Mouse (Mus musculus): Measurements from ENCODE around the gene Zmynd15.

The Zmynd15 gene

GRCm38 (mm10) chr11:70458688-70459600 lies at the start of gene Zmynd15:
Zmynd15 (plus strand) TSS chr11:70459433.
- 20% methylated on average over 32 of the region's 32 CpGs for WGBS

GRCm38 (mm10) chr11:70409594-70410296 lies 49.5 kb upstream of the Zmynd15 start, which contains the start of gene Pelp1:
Pelp1 (minus strand) TSS chr11:70410031.
- WGBS = under 1% methylated on average over 59 of the region's 59 CpGs

DNA sequence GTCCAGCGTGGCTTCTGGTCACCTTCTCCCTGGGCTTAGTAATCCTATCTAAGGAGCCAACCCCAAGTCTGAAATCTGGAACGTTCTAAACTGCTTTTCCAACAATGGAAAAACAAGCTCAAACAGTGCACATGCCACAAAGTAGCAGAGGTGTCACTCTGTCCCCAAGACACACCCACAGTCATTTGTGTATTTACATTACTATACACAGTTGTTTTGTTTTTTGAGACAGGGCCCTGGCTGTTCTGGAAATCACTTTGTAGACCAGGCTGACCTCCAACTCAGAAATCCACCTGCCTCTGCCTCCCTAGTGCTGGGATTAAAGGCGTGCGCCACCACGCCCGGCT lies 49.0 kb upstream of the Zmynd15 start:
- WGBS = 64% methylated on average over 6 of the region's 6 CpGs

GRCm38 (mm10) chr11:70412591-70412990 lies 46.6 kb upstream of the Zmynd15 start:
- WGBS = 79% methylated on average over 5 of the region's 5 CpGs

- WGBS = 16% methylated on average over 3 of the region's 3 CpGs
Observed at GRCm38 (mm10) chr11:70413961-70414360, 45.3 kb upstream of the Zmynd15 start.

DNA sequence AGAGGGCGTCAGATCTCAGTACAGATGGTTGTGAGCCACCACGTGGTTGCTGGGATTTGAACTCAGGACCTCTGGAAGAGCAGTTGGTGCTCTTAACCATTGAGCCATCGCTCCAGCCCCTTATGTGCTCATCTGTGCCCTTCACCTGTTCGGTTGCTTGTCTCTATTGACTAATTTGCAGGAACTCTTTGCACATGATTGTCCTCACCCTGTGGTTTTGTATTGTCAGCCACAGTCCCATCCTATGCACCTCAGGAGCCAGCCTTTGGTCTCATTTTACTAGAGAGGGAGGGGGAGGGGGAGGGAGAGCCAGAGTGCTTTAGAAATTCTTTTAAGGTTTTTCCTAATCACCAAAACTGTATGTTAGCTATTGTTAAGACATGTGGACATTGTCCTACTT lies 41.0 kb upstream of the Zmynd15 start:
- 70% methylated on average over 4 of the region's 4 CpGs for WGBS

DNA sequence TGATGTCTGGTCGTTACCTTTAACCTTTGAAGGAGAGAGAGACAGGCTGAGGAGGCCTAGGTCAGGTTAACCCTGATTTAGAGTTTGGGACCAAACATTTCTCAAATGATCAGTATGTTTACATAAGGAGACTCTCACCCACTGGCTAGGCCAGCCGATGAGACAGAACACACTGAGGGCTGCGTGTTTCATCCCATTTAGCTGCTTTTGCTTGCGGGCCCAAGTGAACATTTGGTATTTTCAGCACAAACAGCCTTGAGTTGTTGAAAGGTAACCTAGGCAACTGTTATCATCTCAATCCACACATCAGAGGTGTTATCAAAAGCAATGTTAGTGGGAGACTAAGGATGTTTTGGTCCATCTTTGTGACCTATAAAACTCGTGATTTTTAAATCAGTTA lies 39.7 kb upstream of the Zmynd15 start:
- 58% methylated on average over 5 of the region's 5 CpGs for WGBS

DNA sequence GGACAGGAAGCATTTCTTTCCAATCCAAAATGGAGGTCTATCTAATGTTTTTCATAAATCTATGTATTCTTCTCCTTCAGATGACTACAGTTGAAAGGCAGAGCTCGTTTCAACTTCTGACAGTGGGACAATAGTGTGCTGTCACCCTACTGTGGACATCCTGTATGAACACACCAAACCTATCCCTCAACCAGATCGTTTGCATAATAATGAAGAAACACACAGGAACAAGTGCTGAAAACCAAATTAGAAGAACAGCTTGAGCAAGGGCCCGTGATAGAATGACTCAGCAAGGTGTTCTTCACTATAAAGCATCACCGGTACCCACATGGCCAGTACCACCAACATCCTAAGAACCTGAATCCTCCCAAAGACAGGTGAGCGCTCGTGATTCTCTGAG lies 32.6 kb upstream of the Zmynd15 start:
- 67% methylated on average over 6 of the region's 6 CpGs for WGBS

GRCm38 (mm10) chr11:70431574-70431973 lies 27.7 kb upstream of the Zmynd15 start:
- WGBS = 27% methylated on average over 5 of the region's 5 CpGs

- 1% methylated on average over 71 of the region's 75 CpGs for WGBS
Observed at GRCm38 (mm10) chr11:70432048-70432894, 27.0 kb upstream of the Zmynd15 start, which contains the start of gene Arrb2. Arrb2 (plus strand) TSS chr11:70432635.

DNA sequence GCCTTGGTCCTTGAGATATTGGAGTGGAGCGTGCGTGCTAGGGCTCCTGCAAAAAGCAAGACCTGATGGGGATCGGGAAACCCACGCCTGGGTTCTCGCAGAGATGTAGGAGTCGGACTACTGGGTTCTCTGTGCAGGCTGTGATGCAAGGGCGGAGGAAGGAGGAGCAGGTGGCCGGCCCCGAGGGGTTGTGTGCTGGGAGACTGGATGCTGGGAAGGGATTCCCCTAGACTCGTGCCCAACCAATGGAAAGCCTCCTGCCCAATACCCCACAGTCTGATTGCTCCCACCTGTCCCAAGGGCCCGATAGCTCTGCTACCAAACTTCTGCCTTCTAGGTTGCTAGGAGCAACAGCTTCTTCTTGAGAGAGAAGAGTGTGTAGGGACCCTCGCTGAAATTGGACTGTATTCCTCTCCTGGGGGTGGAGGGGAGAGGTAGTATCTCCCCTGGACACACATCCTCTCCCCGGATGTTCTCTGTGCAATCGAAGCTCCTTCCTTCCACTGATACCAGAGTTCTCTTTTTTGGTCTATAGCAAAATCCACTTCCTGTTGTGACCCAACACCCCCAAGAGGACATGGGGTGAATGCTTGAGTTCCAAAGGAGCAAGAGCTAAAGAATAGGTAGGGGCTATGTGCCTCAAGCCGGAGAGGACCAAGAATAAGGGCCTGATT lies 26.2 kb upstream of the Zmynd15 start:
- 4% methylated on average over 15 of the region's 15 CpGs for WGBS

DNA sequence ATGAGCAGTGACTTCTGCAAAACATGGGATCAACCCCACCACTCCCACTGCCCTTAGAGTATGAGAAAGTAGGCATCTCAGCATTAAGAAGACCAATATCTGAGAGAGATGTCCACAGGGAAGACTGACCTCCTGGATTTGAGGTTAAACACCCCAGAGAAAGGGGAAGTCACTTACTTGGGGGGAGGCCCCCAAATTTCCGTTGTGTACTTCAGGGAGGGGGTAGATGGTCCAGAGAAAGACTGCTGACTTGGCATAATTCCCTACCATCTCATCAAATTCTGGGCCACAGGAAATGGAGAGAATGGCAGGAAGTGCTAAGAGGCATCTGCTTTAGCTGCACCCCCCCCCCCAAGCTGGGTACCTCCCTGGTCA lies 25.7 kb upstream of the Zmynd15 start:
- 54% methylated on average over 1 of the region's 1 CpGs for WGBS

- 90% methylated on average over 3 of the region's 3 CpGs for WGBS
Observed at GRCm38 (mm10) chr11:70433951-70434350, 25.3 kb upstream of the Zmynd15 start.

DNA sequence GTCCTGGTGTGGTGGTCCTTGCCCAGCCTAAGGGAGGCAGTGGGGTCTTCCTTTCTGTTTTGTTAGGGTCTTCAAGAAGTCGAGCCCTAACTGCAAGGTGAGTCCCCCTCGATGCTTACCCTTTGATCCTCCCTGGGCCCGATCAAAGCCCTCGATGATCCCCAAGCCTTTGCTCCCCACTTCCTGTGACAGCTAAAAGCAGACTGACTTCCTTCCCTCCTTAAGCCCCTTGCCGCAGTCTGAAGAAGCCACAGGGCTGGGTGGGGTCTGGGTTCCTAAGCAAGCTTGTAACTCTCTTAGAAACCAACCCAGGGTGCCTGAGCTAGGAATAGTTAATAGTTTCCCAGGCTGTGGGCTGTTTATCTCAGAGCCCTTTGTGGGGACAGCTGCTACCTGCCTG lies 23.8 kb upstream of the Zmynd15 start:
- WGBS = 89% methylated on average over 5 of the region's 5 CpGs

- 87% methylated on average over 6 of the region's 6 CpGs for WGBS
Observed at GRCm38 (mm10) chr11:70437426-70437825, 21.8 kb upstream of the Zmynd15 start.

DNA sequence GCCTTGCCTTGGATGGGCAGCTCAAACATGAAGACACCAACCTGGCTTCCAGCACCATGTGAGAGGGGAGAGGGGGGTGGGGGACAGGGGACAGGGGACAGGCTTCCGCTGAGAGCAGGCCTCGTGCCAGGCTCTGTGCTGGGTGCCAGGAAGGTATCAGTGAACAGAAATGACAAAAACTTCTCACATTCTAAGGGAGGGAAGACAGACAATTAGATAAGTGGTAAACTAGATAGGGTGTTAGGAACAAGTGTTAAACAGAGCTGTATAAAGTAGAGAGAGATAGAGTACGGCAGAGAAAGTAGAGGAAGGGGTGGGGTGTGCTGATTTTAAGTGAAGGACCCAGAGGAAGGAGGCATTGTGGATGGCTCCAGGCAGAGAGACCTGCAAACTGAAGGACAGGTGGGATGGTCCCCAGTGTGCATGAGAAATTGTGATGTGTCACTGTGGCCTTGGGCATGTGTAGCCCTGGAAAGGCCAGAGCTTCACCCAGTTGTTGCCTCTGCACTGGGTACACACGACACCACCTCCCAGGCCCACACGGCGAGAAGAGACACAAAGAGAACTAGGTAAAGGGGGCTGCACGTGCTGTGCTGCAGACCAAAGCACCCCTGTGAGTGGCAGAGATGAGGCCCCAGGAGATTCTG lies 20.4 kb upstream of the Zmynd15 start:
- 89% methylated on average over 7 of the region's 7 CpGs for WGBS

GRCm38 (mm10) chr11:70440637-70441036 lies 18.6 kb upstream of the Zmynd15 start:
- WGBS = 93% methylated on average over 4 of the region's 4 CpGs

DNA sequence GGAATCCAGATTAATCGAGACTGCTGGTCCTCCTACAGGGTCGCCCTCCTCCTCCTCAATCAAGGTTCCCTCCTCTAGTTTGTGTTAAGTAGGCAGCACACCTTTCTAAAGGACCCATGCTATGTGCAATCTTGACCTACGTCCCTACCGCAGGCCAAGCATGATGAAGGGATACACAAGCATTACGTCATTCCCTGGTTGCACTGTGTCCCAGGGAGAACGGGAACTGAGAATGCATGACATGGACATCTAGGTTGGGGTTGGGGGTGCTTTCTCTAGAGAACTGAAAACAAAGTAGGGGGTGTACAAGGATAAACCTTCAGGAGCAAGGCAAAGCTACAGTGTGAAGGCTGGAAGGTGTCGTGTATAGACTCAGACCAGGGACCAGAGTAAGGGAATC lies 17.4 kb upstream of the Zmynd15 start:
- 92% methylated on average over 7 of the region's 7 CpGs for WGBS

DNA sequence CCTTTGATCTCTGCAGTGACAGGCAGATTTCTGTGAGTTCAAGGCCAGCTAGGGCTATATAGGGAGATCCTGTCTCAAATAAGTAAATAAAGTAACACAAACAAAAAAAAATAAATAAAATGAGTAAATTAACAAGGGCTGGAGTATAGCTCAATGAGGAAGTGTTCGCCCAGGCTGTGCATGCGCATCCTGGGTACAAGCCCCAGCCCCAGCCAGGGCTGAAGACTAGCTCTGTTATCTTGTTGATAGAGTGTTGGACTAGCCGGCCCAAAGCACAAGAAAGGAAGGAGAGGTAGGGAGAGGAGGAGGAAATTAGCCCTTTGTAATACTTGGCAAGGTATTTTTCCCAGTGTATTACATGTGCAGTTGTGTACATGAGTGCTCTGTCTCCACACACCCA lies 15.3 kb upstream of the Zmynd15 start:
- WGBS = 84% methylated on average over 3 of the region's 3 CpGs

GRCm38 (mm10) chr11:70444667-70445066 lies 14.6 kb upstream of the Zmynd15 start:
- WGBS = 82% methylated on average over 6 of the region's 6 CpGs

- WGBS = 53% methylated on average over 3 of the region's 3 CpGs
Observed at GRCm38 (mm10) chr11:70446756-70447155, 12.5 kb upstream of the Zmynd15 start.

Measured in cerebral cortex, adult 2 months (tissue).